Mouse (Mus musculus) lung, postnatal 0 days (tissue): ENCODE results near the gene Btbd16. TPM values are rescaled to one million over a fixed set of nuclear protein-coding genes. Genes with fewer than 3 reads are reported as not detected.

Experiments
- ATAC-seq: fragments of 200-750 bp; cut with Nextera tagmentation; 2 replicates; pipeline ENCODE4 v1.8.0; 2017; ENCODE audit warnings: moderate library complexity
- DNase-seq: peaks from one replicate; pipeline ENCODE4 v3.0.0-alpha.2; 2016; ENCODE audit warnings: low spot score
- H3K27ac ChIP-seq: fragments of 300-500 bp; sonication (generic); 2 replicates; pipeline ENCODE4 v1.5.1; 2014; ENCODE audit warnings: antibody characterized with exemption, mild to moderate bottlenecking, low read length, mixed read lengths
- H3K27me3 ChIP-seq: fragments of 300-500 bp; sonication (generic); replicated peaks from 2 replicates; pipeline ENCODE4 v1.6.1; 2014; ENCODE audit warnings: low read length, mixed read lengths; ENCODE audit not compliant: insufficient read depth
- H3K36me3 ChIP-seq: fragments of 300-500 bp; sonication (generic); 2 replicates; pipeline ENCODE4 v1.6.1; 2014; ENCODE audit warnings: low read length, mixed read lengths; ENCODE audit not compliant: insufficient read depth
- H3K4me1 ChIP-seq: fragments of 300-500 bp; sonication (generic); 2 replicates; pipeline ENCODE4 v1.6.1; 2014; ENCODE audit warnings: antibody characterized with exemption, low read depth, low read length, mixed read lengths; ENCODE audit not compliant: insufficient read depth
- H3K4me2 ChIP-seq: fragments of 300-500 bp; sonication (generic); replicated peaks from 2 replicates; pipeline ENCODE4 v1.6.1; 2014; ENCODE audit warnings: low read depth, mild to moderate bottlenecking, low read length, moderate library complexity, mixed read lengths
- H3K4me3 ChIP-seq: fragments of 300-500 bp; sonication (generic); 2 replicates; pipeline ENCODE4 v1.5.1; 2014; ENCODE audit warnings: low read depth, low read length
- H3K9ac ChIP-seq: fragments of 300-500 bp; sonication (generic); replicated peaks from 2 replicates; pipeline ENCODE4 v1.6.1; 2014; ENCODE audit warnings: low read depth, mild to moderate bottlenecking
- H3K9me3 ChIP-seq: fragments of 300-500 bp; sonication (generic); 2 replicates; pipeline ENCODE4 v1.6.1; 2016; ENCODE audit warnings: low read length, mixed read lengths
- CTCF ChIP-seq: IDR thresholded peaks from 2 replicates; pipeline ENCODE4 v1.5.1; 2016; ENCODE audit warnings: antibody characterized with exemption, mild to moderate bottlenecking
- EP300 ChIP-seq: IDR thresholded peaks from 2 replicates; pipeline ENCODE4 v1.6.1; 2016; ENCODE audit warnings: antibody characterized with exemption, mild to moderate bottlenecking, control low read depth
- WGBS: fragments of 180-500 bp; shearing (Covaris S2); extraction: QIAGEN DNeasy Blood & Tissue Kit; methylation state at CpG from one replicate; pipeline ENCODE4 v1.1.7; 2014; 5-methylcytosine and 5-hydroxymethylcytosine counted together
- polyA plus RNA-seq: library from polyadenylated mRNA; unstranded; fragments of >200 nt; fragmentation: Nextera tagmentation; extraction: Ambion mirVana; gene quantifications from 2 replicates; pipeline ENCODE4 v1.2.1, GENCODE M21; 2015

Gene Btbd16
- polyA plus RNA-seq, 1 experiment from 2014 or later, result not detected

- TF ChIP-seq CTCF (no peak), EP300 (peak; percentile 72)
- H3K9ac ChIP-seq, result no peak overlapping the region
- ATAC-seq, result peak; percentile 76
These were observed 50.1 kb downstream of the Btbd16 start for GRCm38 (mm10) chr7:130823992-130824391.

DNA sequence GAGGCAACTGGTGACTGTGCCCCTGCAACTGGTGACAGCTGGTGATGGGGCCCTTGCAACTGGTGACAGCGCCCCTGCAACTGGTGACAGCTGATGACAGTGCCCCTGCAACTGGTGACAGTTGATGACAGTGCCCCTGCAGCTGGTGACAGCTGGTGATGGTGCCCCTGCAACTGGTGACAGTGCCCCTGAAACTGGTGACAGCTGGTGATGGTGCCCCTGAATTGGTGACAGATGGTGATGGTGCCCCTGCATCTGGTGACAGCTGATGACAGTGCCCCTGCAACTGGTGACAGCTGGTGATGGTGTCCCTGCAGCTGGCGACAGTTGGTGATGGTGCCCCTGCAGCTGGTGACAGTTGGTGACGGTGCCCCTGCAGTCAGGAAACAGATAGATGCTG, 52.5 kb downstream of the Btbd16 start:
- Histone ChIP-seq H3K9ac (no peak overlapping the region), H3K36me3 (no peaks in the 10 kb centered on the region), H3K27me3 (no peaks in the 10 kb centered on the region), H3K4me1 (peaks cover 3% of the 10 kb centered on the region; the same call in 1 of the 2 replicates), H3K9me3 (no peaks in the 10 kb centered on the region), H3K4me2 (no peak overlapping the region), H3K4me3 (no peak overlapping the region), H3K27ac (no peak overlapping the region)
- WGBS, result 88% methylated on average over 3 of the region's 3 CpGs
- no peak for ATAC-seq
- DNase-seq, result no peak
- TF ChIP-seq EP300, result no peak
- no peak for TF ChIP-seq CTCF

More at GRCm38 (mm10) chr7:130823992-130824391, 50.1 kb downstream of the Btbd16 start:
- Histone ChIP-seq H3K4me1 (peaks cover 3% of the 10 kb centered on the region; the same call in 1 of the 2 replicates), H3K27ac (peak overlapping the region; percentile 39), H3K4me2 (no peak overlapping the region), H3K27me3 (no peaks in the 10 kb centered on the region), H3K9me3 (no peaks in the 10 kb centered on the region), H3K36me3 (no peaks in the 10 kb centered on the region), H3K4me3 (no peak overlapping the region)
- WGBS, result 21% methylated on average over 9 of the region's 9 CpGs
- peak; percentile 68 for DNase-seq

GRCm38 (mm10) chr7:130827431-130827830, 53.6 kb downstream of the Btbd16 start:
- peak; percentile 75 for DNase-seq
- H3K4me2 ChIP-seq, result peak overlapping the region; percentile 34
- H3K4me1 ChIP-seq, result peaks cover 3% of the 10 kb centered on the region; the same call in 1 of the 2 replicates
- ATAC-seq, result peak; percentile 23; the same call in 1 of the 2 replicates
- WGBS, result 37% methylated on average over 3 of the region's 3 CpGs
- H3K9me3 ChIP-seq, result no peaks in the 10 kb centered on the region
- H3K36me3 ChIP-seq, result no peaks in the 10 kb centered on the region
- H3K27ac ChIP-seq, result no peak overlapping the region
- TF ChIP-seq CTCF, result peak; percentile 86
- no peak for TF ChIP-seq EP300
- H3K4me3 ChIP-seq, result no peak overlapping the region
- H3K27me3 ChIP-seq, result no peaks in the 10 kb centered on the region
- H3K9ac ChIP-seq, result no peak overlapping the region

DNA sequence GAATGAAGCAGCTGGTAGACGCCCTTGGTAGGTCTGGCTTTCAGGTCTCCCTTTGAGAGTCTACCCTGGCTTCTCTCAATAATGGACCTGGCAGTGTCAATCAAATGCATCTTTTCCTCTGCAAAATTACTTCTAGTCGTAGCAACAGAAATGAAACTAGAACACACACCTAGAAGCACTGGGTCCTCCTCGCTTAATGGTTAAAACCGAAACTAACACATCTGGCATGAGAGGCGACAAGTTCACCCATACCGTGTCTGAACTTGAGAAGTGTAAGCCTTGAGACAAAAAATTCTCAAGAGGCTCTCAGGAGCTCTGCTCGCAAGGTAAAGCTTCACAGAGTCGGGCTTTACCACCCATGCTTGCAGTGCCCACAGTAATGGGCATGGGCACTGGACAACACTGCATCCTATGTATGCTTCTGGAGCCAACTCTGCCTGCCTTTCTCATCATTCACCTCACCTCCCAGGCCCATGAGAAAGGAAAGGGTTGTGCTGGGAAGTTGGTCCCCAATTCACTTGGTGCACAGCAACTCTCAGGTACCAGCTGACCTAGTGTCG, 54.1 kb downstream of the Btbd16 start:
- H3K4me2 ChIP-seq, result peak overlapping the region; percentile 34
- H3K4me3 ChIP-seq, result peak overlapping the region; percentile 10; the same call in 1 of the 2 replicates
- peaks cover 3% of the 10 kb centered on the region; the same call in 1 of the 2 replicates for H3K4me1 ChIP-seq
- no peak overlapping the region for H3K9ac ChIP-seq
- peak; percentile 30 for ATAC-seq
- WGBS, result 63% methylated on average over 9 of the region's 9 CpGs
- no peaks in the 10 kb centered on the region for H3K36me3 ChIP-seq
- no peak for DNase-seq
- H3K27ac ChIP-seq, result no peak overlapping the region
- TF ChIP-seq EP300, result no peak
- TF ChIP-seq CTCF, result no peak
- H3K9me3 ChIP-seq, result no peaks in the 10 kb centered on the region
- no peaks in the 10 kb centered on the region for H3K27me3 ChIP-seq

DNA sequence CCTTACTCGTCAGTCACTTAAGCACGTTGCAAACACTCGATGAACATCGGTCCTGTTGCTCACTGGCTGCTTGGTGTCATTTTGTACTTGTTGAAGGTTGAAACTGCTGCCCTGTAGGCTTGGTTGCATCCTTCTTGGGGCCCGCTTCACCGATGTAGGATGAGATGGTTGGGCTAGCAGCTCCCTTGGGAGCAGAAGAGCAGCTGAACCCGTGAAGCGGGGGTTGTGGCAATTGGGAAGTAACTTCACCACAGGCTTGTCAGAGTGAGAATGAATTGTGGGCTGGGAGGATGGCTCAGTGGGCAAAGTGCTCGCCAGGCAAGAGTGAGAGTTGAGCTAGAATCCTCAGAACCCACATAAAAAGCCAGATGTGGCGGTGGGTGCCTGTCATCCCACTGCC, 54.6 kb downstream of the Btbd16 start:
- Histone ChIP-seq H3K27me3 (no peaks in the 10 kb centered on the region), H3K36me3 (no peaks in the 10 kb centered on the region), H3K9ac (no peak overlapping the region), H3K27ac (no peak overlapping the region), H3K9me3 (no peaks in the 10 kb centered on the region), H3K4me3 (no peak overlapping the region), H3K4me2 (peak overlapping the region; percentile 34; the same call in 1 of the 2 replicates), H3K4me1 (peaks cover 3% of the 10 kb centered on the region; the same call in 1 of the 2 replicates)
- WGBS, result 76% methylated on average over 10 of the region's 10 CpGs
- DNase-seq (no peak), ATAC-seq (no peak)
- no peak for TF ChIP-seq CTCF
- no peak for TF ChIP-seq EP300

DNA sequence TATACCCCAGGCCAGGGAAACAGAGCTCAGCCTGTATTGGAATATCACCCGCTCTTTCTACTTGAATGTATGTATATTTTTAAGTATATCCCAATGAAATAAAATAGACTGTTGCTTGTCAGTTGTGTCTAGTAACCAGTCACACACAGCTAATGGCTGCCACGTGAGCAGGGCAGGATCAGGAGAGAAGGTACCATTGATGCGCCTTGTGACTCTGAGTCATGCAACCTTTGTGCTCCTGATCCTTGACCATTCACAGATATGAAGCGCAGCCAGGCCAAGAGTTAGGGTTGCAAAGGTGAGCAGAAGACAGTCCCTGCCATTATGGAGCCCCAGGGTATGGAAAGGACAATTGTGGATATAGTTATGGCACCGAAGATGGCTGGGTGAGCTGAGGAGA, 57.7 kb downstream of the Btbd16 start:
- no peak overlapping the region for H3K9ac ChIP-seq
- 92% methylated on average over 5 of the region's 5 CpGs for WGBS
- H3K4me2 ChIP-seq, result no peak overlapping the region
- H3K4me1 ChIP-seq, result no peaks in the 10 kb centered on the region
- no peak overlapping the region for H3K4me3 ChIP-seq
- DNase-seq, result no peak
- ATAC-seq, result no peak
- no peaks in the 10 kb centered on the region for H3K9me3 ChIP-seq
- no peaks in the 10 kb centered on the region for H3K36me3 ChIP-seq
- H3K27me3 ChIP-seq, result no peaks in the 10 kb centered on the region
- no peak overlapping the region for H3K27ac ChIP-seq
- TF ChIP-seq CTCF (no peak), EP300 (no peak)
